Mouse (Mus musculus): ENCODE data around the gene Mrps16. TPM values are rescaled to one million over a fixed set of nuclear protein-coding genes. Genes with fewer than 3 reads are reported as not detected.

Mrps16 gene
- polyA plus RNA-seq (2016; fragmentation: Nextera tagmentation; extraction: Ambion mirVana), result 64.4 and 68.0 TPM in 2 replicates

GRCm38 (mm10) chr14:20393205-20393913, at the start of gene Mrps16:
Gene Mrps16 (minus strand): TSS chr14:20393634.
- Histone ChIP-seq H3K27me3 (replicated peaks) (no peaks in the 10 kb centered on the region), H3K36me3 (peaks cover 8% of the 10 kb centered on the region), H3K4me3 (peak within 1 kb of the TSS; percentile 84), H3K4me2 (replicated peaks) (peak within 1 kb of the TSS; percentile 60), H3K9me3 (no peaks in the 10 kb centered on the region), H3K9ac (peak within 1 kb of the TSS; percentile 83), H3K4me1 (peaks cover 11% of the 10 kb centered on the region; the same call in 1 of the 2 replicates), H3K27ac (peak within 1 kb of the TSS; percentile 34; the same call in 1 of the 2 replicates)
- under 1% methylated on average over 68 of the region's 68 CpGs for WGBS
- ATAC-seq (ENCODE audit: low FRiP score, low read depth), result peak; percentile 95

- H3K27me3 ChIP-seq (replicated peaks), result no peaks in the 10 kb centered on the region
- H3K4me3 ChIP-seq, result no peak overlapping the region
- H3K9me3 ChIP-seq, result no peaks in the 10 kb centered on the region
- H3K27ac ChIP-seq, result no peak overlapping the region
- no peak for ATAC-seq (ENCODE audit: low FRiP score, low read depth)
- 84% methylated on average over 17 of the region's 17 CpGs for WGBS
- no peaks in the 10 kb centered on the region for H3K4me1 ChIP-seq
- no peak overlapping the region for H3K4me2 ChIP-seq (replicated peaks)
- H3K9ac ChIP-seq, result no peak overlapping the region
- H3K36me3 ChIP-seq, result no peaks in the 10 kb centered on the region
Measured at GRCm38 (mm10) chr14:20442252-20442651, 48.8 kb upstream of the Mrps16 start.

GRCm38 (mm10) chr14:20436976-20437375, 43.5 kb upstream of the Mrps16 start:
- H3K9me3 ChIP-seq, result no peaks in the 10 kb centered on the region
- H3K4me1 ChIP-seq, result no peaks in the 10 kb centered on the region
- H3K4me2 ChIP-seq (replicated peaks), result no peak overlapping the region
- no peak overlapping the region for H3K4me3 ChIP-seq
- H3K27me3 ChIP-seq (replicated peaks), result no peaks in the 10 kb centered on the region
- ATAC-seq (ENCODE audit: low FRiP score, low read depth), result no peak
- no peak overlapping the region for H3K9ac ChIP-seq
- 76% methylated on average over 6 of the region's 6 CpGs for WGBS
- no peak overlapping the region for H3K27ac ChIP-seq
- no peaks in the 10 kb centered on the region for H3K36me3 ChIP-seq

DNA sequence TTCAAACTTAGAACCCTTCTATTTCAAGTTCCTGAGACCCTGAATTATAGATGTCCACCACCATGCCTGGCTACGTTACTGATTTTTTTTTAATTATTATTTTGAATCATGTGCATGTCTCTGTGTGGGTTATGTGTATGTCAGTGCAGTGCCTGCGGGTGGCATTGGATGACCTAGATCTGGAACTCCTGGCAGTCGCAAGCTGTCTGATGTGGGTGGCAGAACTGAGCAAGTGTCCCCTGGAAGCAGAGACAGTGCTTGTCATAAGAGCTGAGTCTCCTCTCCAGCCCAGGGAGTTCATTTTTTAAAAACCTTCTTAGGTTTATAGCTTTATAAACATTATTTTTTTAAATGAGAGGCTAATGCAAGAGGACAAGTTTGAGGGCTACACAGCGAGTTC, 39.0 kb upstream of the Mrps16 start:
- no peaks in the 10 kb centered on the region for H3K4me1 ChIP-seq
- H3K36me3 ChIP-seq, result no peaks in the 10 kb centered on the region
- no peak overlapping the region for H3K9ac ChIP-seq
- no peak overlapping the region for H3K4me3 ChIP-seq
- H3K27ac ChIP-seq, result no peak overlapping the region
- H3K9me3 ChIP-seq, result no peaks in the 10 kb centered on the region
- no peak for ATAC-seq (ENCODE audit: low FRiP score, low read depth)
- H3K27me3 ChIP-seq (replicated peaks), result no peaks in the 10 kb centered on the region
- no peak overlapping the region for H3K4me2 ChIP-seq (replicated peaks)
- WGBS, result 92% methylated on average over 4 of the region's 4 CpGs

DNA sequence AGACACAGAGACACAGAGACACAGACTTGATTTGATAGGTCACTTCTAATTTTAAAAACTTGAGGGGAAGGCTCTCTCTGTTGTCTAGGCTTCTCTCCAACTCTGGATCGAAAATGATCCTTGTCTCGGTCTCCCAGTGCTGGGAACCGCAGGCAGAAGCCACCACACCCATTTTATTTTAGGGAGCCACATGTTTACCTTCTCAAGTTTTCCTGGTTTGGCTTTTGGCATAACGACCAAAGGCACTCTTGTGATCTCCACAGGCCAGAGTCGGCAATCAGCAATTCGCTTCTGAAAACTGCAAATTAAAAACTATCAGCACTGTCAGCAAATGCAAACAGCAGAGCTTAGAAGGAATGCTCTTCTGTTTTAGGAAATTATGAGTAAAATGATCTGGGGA, 38.3 kb upstream of the Mrps16 start:
- Histone ChIP-seq H3K27me3 (replicated peaks) (no peaks in the 10 kb centered on the region), H3K9ac (no peak overlapping the region), H3K9me3 (no peaks in the 10 kb centered on the region), H3K27ac (no peak overlapping the region), H3K4me3 (no peak overlapping the region), H3K36me3 (no peaks in the 10 kb centered on the region), H3K4me2 (replicated peaks) (no peak overlapping the region), H3K4me1 (no peaks in the 10 kb centered on the region)
- no peak for ATAC-seq (ENCODE audit: low FRiP score, low read depth)
- 86% methylated on average over 6 of the region's 6 CpGs for WGBS

GRCm38 (mm10) chr14:20429833-20430232, 36.4 kb upstream of the Mrps16 start:
- no peak overlapping the region for H3K27ac ChIP-seq
- no peaks in the 10 kb centered on the region for H3K27me3 ChIP-seq (replicated peaks)
- no peak overlapping the region for H3K4me3 ChIP-seq
- H3K9me3 ChIP-seq, result no peaks in the 10 kb centered on the region
- 63% methylated on average over 1 of the region's 1 CpGs for WGBS
- no peak overlapping the region for H3K4me2 ChIP-seq (replicated peaks)
- no peaks in the 10 kb centered on the region for H3K4me1 ChIP-seq
- no peaks in the 10 kb centered on the region for H3K36me3 ChIP-seq
- ATAC-seq (ENCODE audit: low FRiP score, low read depth), result no peak
- no peak overlapping the region for H3K9ac ChIP-seq

DNA sequence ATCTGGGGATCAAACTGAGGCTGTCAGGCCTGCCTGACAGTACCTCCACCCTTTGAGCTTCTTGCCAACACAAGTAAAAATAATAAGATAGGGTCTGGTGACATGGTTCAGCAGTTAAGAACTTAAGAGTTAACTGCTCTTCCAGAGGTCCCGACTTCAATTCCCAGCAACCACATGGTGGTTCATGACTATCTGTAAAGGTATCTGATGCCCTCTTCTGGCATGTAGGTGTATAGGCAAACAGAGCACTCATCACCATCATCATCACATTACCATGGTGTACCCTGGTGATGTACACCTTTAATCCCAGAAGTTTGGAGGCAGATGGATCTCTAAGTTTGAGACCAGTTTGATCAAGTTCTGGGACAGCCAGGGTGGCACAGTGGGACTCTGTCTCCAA, 35.2 kb upstream of the Mrps16 start:
- no peak overlapping the region for H3K4me3 ChIP-seq
- 38% methylated on average over 1 of the region's 1 CpGs for WGBS
- ATAC-seq (ENCODE audit: low FRiP score, low read depth), result no peak
- no peak overlapping the region for H3K4me2 ChIP-seq (replicated peaks)
- H3K27ac ChIP-seq, result no peak overlapping the region
- H3K9me3 ChIP-seq, result no peaks in the 10 kb centered on the region
- H3K9ac ChIP-seq, result no peak overlapping the region
- H3K36me3 ChIP-seq, result no peaks in the 10 kb centered on the region
- H3K4me1 ChIP-seq, result no peaks in the 10 kb centered on the region
- H3K27me3 ChIP-seq (replicated peaks), result no peaks in the 10 kb centered on the region

- 87% methylated on average over 6 of the region's 6 CpGs for WGBS
- no peak for ATAC-seq (ENCODE audit: low FRiP score, low read depth)
Measured at GRCm38 (mm10) chr14:20423046-20423445, 29.6 kb upstream of the Mrps16 start.

DNA sequence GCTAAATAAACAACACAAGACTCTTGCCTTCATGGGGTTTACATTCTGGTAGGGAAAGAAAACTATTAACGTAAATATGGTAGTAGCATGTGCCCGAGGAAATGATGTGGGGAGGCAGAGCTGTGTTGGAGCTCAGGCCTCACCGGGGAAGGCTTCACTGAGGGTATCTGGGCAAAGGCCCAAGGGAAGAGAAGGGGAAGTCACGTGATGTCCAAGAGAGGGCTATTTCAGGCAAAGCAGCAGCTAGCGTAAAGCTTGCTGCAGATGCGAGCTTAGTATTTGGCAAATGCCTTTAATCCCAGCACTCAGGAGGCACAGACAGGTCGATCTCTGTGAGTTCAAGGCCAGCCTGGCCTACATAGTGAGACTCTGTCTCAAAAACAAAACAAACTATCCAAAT, 28.8 kb upstream of the Mrps16 start:
- WGBS, result 79% methylated on average over 7 of the region's 7 CpGs

More at GRCm38 (mm10) chr14:20423046-20423445, 29.6 kb upstream of the Mrps16 start:
- no peak overlapping the region for H3K27ac ChIP-seq
- no peak overlapping the region for H3K4me2 ChIP-seq (replicated peaks)
- H3K4me3 ChIP-seq, result no peak overlapping the region
- H3K4me1 ChIP-seq, result no peaks in the 10 kb centered on the region
- H3K9ac ChIP-seq, result no peak overlapping the region
- H3K9me3 ChIP-seq, result no peaks in the 10 kb centered on the region
- H3K36me3 ChIP-seq, result no peaks in the 10 kb centered on the region
- H3K27me3 ChIP-seq (replicated peaks), result no peaks in the 10 kb centered on the region

DNA sequence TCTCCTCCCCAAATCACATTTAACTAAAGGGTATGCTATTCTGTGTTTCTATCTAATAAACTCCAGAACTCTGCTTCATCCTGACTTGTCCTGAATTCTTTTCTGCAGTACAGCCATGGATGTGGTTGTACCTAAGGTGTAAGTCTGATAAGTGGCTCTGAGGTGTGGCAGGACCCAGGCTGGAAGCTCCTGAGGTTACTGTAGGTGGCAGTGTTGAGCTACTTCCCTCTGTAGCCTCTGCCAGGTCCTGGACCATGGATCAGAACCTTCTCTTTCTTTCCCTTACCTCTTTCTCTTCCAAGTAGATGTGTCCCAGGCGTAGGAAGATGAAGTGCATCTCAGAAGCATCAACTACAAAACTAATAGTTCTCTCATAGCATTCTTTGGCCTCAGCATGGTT, 6.6 kb upstream of the Mrps16 start:
- Histone ChIP-seq H3K4me1 (no peaks in the 10 kb centered on the region), H3K9ac (no peak overlapping the region), H3K27me3 (replicated peaks) (no peaks in the 10 kb centered on the region), H3K27ac (no peak overlapping the region), H3K9me3 (no peaks in the 10 kb centered on the region), H3K4me3 (no peak overlapping the region), H3K36me3 (no peaks in the 10 kb centered on the region), H3K4me2 (replicated peaks) (no peak overlapping the region)
- no peak for ATAC-seq (ENCODE audit: low FRiP score, low read depth)
- WGBS, result 55% methylated on average over 1 of the region's 1 CpGs

More for the DNA sequence above, 28.8 kb upstream of the Mrps16 start:
- Histone ChIP-seq H3K36me3 (no peaks in the 10 kb centered on the region), H3K4me3 (no peak overlapping the region), H3K9ac (no peak overlapping the region), H3K27me3 (replicated peaks) (no peaks in the 10 kb centered on the region), H3K4me1 (no peaks in the 10 kb centered on the region), H3K27ac (no peak overlapping the region), H3K9me3 (no peaks in the 10 kb centered on the region), H3K4me2 (replicated peaks) (no peak overlapping the region)
- no peak for ATAC-seq (ENCODE audit: low FRiP score, low read depth)

GRCm38 (mm10) chr14:20398864-20399263, 5.4 kb upstream of the Mrps16 start:
- Histone ChIP-seq H3K36me3 (no peaks in the 10 kb centered on the region), H3K27ac (no peak overlapping the region), H3K4me3 (no peak overlapping the region), H3K27me3 (replicated peaks) (no peaks in the 10 kb centered on the region), H3K4me1 (peaks cover 4% of the 10 kb centered on the region; the same call in 1 of the 2 replicates), H3K4me2 (replicated peaks) (no peak overlapping the region), H3K9me3 (no peaks in the 10 kb centered on the region), H3K9ac (no peak overlapping the region)
- 51% methylated on average over 4 of the region's 4 CpGs for whole genome bisulfite sequencing
- no peak for ATAC-seq (ENCODE audit: low FRiP score, low read depth)

GRCm38 (mm10) chr14:20397220-20397619, 3.8 kb upstream of the Mrps16 start:
- H3K9me3 ChIP-seq, result no peaks in the 10 kb centered on the region
- no peaks in the 10 kb centered on the region for H3K36me3 ChIP-seq
- WGBS, result 87% methylated on average over 9 of the region's 9 CpGs
- ATAC-seq (ENCODE audit: low FRiP score, low read depth), result no peak
- H3K27ac ChIP-seq, result no peak overlapping the region
- no peaks in the 10 kb centered on the region for H3K27me3 ChIP-seq (replicated peaks)
- no peak overlapping the region for H3K9ac ChIP-seq
- H3K4me3 ChIP-seq, result no peak overlapping the region
- H3K4me2 ChIP-seq (replicated peaks), result no peak overlapping the region
- H3K4me1 ChIP-seq, result peaks cover 4% of the 10 kb centered on the region; the same call in 1 of the 2 replicates

- H3K9me3 ChIP-seq, result no peaks in the 10 kb centered on the region
- H3K4me3 ChIP-seq, result no peak overlapping the region
- H3K4me2 ChIP-seq (replicated peaks), result no peak overlapping the region
- no peak overlapping the region for H3K9ac ChIP-seq
- WGBS, result 90% methylated on average over 4 of the region's 4 CpGs
- ATAC-seq (ENCODE audit: low FRiP score, low read depth), result no peak
- no peak overlapping the region for H3K27ac ChIP-seq
- peaks cover 21% of the 10 kb centered on the region for H3K4me1 ChIP-seq
- H3K27me3 ChIP-seq (replicated peaks), result no peaks in the 10 kb centered on the region
- peaks cover 11% of the 10 kb centered on the region for H3K36me3 ChIP-seq
Measured at GRCm38 (mm10) chr14:20392326-20392725, 1.1 kb downstream of the Mrps16 start.

Measured in neural tube, embryonic 12.5 days (tissue).